Mouse (Mus musculus): Measurements from ENCODE around the gene Prep.

The Prep gene

GRCm38 (mm10) chr10:45066931-45067308 is at the start of gene Prep:
Gene Prep (plus strand): TSS chr10:45067203.
- peak; percentile 97 for DNase-seq (ENCODE audit: low spot score)

- no peak for DNase-seq (ENCODE audit: low spot score)
Observed at GRCm38 (mm10) chr10:45017352-45017751, 49.7 kb upstream of the Prep start.

DNA sequence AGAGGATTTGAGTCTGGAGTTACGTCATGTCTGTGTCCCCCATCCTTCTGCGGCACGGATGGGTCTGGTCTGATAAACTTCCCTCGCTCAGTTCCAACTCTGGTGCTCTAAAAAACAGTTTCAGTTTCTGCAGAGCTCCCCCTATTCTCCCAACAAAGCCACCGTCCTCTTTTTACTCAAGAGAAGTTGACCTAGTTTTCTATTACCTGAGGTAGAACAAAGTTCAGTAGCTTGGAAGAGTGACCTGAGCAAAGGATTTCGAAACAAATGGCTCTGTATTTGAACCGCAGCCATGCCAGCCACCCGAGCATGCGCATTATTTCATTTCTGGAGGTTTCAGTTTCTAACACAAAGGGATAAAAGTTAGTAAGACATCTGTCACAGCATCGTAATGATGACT is 49.2 kb upstream of the Prep start:
- DNase-seq (ENCODE audit: low spot score), result no peak

DNA sequence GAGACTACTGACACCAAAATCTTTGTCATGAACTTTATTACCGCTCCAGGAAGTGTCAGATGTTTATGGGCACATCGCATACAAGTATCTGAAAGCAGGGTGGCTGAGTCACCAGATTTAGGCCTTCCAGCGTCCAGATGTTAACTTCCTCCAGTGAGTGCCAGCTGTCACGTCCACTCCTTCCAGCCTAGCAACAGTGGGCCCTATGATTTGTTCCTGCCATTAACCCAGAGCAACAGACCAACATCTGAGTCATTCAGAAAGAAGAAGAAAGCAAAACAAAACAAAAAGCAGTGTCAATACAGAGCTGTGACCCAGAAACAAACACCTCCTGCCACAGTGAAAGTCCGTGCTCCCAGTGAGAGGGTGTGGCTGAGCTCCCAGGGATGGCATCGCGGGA is 47.6 kb upstream of the Prep start:
- peak; percentile 58 for DNase-seq (ENCODE audit: low spot score)

GRCm38 (mm10) chr10:45019849-45020248 is 47.2 kb upstream of the Prep start:
- peak; percentile 63 for DNase-seq (ENCODE audit: low spot score)

DNA sequence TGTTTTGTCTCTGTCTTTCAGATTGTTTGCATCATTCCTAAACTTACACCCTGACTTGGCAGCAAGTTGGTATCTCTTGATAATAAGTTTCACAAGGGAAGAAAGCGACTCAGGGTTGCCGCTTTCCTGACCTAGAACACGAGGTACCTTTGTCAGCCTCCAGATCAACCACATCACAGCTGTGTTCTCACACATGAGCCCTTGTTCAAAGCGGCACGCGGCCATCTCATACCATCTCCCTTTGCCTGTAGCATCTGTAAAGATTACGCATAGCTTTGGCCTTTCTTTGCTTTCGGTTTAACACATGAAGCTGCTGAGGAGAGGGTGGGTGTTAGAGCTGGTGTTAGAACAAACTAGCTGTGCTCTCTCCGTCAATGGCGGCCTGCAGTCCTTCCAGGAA is 46.7 kb upstream of the Prep start:
- peak; percentile 41 for DNase-seq (ENCODE audit: low spot score)

DNA sequence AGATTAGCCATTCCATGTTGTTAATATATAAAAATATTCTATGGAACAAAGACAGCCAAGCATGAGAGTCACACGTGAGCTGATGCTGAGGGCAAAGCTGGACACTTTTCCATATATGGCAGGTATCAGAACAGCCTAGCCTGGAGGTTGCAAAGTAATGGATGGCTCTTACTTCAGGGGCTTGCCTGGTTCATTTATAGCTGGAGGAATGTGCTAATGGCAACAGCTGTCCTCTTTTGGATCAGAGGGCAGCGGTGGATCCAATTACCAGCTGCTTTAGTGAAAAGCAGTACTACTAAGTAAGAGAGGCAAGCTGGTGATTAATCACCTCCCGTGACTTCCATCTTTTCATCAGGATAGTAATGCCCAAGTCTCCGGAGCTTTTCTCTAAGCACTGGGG is 41.8 kb upstream of the Prep start:
- no peak for DNase-seq (ENCODE audit: low spot score)

DNA sequence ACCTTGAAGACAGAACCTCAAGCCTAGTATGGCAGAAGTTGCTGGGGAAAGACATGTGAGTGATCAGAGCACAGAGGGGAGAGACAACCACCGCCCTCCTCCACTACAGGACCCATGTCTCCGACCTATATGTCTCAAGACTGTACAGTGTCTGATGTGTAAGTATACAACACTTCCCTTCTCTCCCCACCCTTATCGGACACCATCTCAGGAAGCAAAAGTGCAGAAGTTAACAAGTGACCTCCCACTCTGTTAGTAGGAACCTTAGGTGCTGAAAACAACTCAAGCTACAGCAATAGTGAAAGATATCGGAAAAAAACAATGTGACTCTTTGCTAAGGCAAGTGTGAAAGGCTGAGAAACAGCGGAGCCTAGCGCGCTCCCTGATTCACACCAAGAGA is 40.1 kb upstream of the Prep start:
- no peak for DNase-seq (ENCODE audit: low spot score)

DNA sequence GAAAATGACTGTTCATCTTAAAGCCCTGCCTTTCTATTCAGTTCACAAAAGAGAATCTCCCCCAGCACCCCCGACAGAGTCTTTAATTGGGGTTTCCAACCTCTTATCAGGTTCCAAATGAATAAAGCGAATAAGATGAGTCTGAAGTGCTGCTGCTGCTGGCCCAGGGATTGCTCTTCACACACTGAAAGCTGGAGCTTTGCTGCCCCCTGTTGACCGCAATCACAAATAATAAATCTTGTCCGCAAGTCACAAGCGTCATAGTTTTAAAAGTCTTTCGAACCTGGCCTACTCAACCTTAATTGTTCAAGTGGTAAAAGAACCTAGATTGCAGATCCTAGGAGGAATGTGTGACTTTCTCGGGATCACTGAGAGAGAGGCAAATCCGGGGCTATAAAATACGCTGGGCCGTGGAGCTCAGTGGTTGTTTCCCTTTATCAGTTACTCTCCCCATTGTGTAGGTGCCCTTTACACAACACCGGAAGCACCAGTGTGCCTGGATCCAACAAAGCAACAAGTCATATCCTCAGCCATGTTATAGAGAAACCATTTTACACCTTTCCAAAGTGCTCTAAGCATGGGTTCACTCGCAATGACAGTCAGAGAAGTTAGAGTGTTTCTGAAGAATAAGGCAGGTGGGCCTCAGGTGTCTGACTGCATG is 21.6 kb upstream of the Prep start:
- peak; percentile 85 for DNase-seq (ENCODE audit: low spot score)

GRCm38 (mm10) chr10:45048158-45048557 is 18.8 kb upstream of the Prep start:
- no peak for DNase-seq (ENCODE audit: low spot score)

DNA sequence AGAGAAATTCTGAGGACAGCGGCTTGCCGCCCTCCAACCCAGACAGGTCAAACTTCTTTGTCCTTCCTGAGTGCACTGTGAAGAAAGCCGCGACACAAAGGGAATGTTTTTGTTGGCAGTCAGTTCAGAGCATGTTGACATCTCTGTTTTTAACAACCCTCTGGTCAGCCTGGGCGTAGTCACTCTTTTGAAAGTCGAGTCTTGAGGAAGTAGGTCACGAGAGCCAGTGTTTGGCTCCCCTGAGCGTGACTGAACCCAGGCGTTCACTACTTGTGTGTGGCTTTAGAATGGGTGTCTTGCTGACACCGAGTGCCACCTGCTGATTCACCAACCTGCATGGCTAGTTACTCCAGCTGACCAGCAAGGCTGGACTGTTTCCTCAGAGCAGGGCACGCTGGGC is 18.4 kb upstream of the Prep start:
- DNase-seq (ENCODE audit: low spot score), result peak; percentile 39

DNA sequence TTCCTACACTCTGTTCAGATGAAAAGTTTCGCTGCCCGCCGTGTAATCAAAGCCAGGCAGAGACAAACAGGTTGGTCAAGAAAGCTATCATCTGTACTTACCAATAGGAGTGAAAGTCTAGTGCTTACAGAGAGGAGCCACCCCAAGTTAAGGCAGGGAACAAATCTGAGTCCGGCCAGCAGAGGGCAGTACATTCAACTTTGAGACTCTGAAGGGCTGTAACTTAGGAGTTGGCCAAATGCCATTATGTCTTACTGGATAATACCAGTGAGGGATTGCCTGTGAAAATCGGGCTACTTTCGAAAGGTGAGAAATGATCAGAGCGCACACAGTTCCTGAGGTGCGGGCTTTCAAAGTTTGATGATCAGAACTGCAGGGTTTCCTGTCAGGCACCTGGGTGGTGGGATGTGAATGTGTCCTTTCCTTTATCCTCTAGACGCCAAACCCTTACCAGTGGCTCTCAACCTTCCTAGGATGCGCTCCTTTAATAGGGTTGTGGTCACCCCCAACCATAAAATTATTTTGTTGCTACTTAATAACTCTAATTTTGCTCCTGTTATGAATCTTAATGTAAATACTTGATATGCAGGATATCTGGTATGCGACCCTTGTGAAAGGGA is 15.8 kb upstream of the Prep start:
- peak; percentile 93 for DNase-seq (ENCODE audit: low spot score)

DNA sequence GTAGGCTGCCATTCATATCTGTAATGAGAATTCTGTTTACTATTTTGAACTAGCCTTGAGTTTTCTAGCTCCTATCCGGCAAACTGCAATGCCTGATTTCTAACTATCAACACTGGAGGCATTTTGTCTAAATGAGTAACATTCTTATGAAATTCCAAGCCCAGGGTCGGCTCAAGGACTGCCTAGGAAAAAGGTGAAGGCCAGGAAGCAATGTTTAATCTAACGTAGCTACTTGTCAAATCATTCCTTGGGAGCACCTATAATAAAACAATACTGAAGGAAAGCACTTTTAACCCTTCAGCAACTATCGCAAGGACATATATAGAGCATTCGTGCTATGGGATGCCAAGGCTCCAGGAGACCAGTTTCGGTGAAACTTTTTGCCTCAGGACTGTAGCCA is 8.6 kb upstream of the Prep start:
- DNase-seq (ENCODE audit: low spot score), result no peak

GRCm38 (mm10) chr10:45060841-45061240 is 6.2 kb upstream of the Prep start:
- DNase-seq (ENCODE audit: low spot score), result no peak

DNA sequence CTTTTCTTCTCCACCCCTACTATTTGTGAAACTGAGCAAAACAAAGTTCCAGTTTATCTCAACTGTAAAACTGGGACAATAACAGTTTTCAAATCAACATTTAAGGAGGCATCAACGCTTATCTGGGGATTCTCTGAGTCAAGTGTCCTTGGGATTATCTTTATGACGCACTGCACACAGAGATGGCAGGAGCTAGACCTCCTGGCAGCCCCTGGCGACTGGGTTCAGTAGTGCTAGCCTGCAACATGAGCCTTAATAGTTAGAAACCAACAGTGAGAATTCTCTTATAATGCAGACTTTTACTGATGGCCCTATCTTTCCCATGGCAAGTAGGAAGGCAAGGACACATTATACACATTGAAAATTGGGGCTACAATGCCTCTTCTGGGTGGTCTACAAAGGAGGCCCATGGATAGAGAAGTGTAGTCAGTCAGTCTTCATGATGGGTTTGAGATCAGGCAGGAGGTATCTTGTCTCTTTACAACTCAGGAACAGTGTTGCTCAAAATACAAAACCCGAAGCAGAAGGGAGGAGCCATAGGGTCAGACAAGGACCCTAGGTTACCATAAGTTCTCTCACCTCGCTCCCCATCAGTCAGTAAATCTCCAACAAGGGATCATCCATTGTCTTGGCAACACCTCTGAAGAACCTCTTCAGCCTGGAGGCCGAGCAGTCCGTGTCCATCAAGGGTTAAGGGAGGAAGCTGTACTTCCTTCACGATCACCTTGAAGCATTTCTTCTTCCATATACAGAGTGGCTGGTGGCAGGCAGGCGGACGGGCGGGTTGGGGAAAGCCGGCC is 672 bp upstream of the Prep start:
- peak; percentile 84 for DNase-seq (ENCODE audit: low spot score)

- DNase-seq (ENCODE audit: low spot score), result peak; percentile 74
Observed at GRCm38 (mm10) chr10:45067436-45067925, 478 bp downstream of the Prep start.

DNA sequence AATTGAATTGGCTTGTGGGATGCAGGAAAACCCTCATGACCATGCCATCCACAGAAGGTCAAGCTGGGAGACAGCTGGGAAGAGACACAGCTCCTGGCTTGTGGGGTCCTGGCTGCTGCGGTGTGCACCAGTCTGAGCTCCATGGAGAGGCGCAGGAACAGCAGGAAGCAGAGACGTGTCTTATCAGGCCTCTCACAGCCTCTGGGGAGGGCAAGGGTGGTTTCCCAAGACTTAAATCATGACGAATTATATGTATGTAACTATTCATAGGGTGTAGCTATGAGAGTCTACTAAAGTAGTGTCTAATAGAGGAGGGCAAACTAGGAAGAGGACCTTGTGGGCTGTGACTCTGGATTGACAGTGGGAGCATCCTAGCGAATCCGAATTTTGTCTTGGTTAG is 2.6 kb downstream of the Prep start:
- DNase-seq (ENCODE audit: low spot score), result no peak

DNA sequence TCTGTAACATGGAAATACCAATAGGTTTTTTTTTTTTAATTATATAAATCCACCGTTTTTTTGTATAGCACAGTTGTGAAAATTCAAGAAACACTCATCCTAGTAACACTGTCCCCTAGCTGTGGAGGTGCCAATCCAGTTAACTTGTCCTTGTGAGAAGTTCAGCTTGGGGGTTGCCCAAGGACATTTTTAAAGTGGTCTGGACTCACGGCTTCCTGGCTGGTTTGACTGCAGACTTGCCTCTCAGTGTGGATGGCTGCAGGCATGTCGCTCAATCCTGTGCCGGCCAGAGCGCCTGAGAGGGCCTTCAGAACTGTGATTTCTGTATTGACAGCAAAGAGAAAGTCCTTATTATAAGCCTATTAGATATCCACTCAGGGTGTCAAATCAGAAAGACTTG is 3.4 kb downstream of the Prep start:
- DNase-seq (ENCODE audit: low spot score), result no peak

DNA sequence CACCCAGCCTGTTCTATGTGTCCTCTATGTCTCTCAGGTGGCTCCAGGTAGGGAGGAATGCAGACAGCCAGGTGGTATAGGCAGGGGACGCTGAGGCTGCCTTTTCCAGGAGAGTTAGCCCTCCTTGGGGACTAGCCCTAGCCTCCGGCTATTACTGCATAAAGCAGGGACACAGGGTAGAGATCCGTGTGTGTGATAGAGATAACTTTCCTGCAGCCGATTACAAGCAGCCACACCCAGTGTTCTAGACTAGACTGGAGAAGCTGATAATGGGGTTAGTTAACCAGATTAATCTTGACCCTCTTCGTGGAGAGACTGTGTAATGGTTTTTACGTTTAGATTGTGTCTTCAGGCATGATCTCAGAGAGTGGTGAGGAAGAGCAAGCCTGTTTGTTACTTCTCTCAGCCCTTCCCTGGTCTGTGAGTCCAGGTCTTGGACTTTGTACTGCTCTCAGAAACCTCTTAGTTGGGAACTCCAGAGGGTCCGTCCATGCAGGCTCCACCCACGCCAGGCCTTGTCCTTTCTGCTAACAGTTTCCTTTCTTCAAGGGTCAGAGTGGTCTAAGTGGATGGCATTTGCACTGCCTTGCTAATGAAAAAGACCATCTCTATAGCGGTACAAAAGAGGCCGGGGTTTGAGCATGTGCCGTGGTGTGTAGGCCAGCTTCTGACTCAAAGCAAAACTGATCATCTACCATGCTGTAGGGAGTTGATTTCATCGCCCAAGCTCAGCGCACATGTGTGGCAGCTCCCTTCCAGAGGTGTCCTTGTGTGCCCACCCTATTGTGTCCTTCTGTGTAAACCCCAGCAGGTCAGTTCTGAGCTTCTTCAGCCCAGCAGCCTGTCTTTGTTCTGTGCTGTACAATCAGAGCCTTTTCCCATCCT is 4.2 kb downstream of the Prep start:
- peak; percentile 18 for DNase-seq (ENCODE audit: low spot score)

DNA sequence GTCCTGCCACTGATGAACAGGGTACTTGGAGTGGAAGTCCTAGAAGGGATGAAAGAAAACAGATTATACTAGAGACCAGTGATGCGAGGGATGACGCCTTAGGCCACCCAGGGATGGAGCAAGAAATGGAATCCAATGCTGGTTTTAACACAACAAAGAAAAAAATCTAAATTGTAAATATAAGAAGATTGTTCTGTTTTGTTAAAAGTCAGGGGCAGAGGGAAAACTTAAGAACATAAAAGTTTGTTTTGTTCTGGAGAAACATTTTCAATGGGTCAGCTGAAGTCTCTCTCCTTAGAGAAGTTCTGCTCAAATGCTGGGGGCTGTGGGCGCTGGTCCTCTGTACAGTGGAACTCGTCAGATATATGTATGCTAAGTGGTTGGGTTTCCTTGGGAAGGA is 5.3 kb downstream of the Prep start:
- no peak for DNase-seq (ENCODE audit: low spot score)

DNA sequence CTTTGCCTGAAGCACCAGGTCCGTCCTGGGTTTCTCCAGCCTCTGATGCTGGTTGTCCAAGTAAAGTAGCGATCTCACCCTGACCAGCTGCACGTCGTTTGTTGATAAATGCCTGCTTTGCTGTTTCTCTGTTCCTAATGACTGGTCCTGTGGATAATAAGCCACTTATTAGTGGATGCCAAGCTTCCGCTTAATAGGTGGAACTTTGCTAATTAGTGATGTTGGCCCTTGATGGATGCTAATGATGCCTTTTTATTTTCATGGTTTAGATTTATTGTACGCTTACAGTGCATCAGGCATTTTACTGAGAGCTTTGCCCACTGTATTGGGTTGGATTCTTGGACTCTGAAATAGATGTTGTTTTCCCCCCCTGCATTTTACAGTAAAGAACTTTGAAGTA is 7.5 kb downstream of the Prep start:
- no peak for DNase-seq (ENCODE audit: low spot score)

DNA sequence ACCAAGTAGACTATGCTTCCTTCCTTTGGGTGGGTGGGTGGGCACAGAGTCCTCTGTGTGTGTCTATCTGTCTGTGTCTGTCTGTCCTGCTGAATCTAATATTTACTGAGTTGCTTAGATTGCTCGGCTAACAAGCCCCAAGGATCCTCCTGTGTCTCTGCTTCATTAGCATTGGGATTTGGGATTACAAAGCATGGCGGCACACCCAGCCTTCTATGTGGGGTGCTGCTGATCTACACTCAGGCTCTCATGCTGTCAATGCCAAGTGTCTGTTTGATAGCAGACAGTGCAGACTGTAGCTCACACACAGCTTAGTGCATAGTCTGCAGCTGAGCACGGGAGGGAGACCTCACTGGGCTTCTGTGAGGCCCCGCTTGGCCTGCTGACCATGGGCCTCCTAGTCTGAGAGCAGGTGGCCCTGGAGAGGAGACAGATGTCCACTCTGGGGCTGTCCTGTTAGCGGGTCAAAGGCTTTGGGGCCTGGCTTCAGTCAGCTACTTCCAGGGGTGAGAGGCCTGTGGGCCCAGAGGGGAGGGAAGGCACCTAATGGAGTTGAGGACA is 8.6 kb downstream of the Prep start:
- peak; percentile 22 for DNase-seq (ENCODE audit: low spot score)

Data from MN1 (cell line).